Mouse (Mus musculus) liver, embryonic 18 days (tissue): Measurements from ENCODE around the gene Rasa3. TPM values are rescaled to one million over a fixed set of nuclear protein-coding genes. Genes with fewer than 3 reads are reported as not detected.

ENCODE experiments used
- polyA plus RNA-seq: library from polyadenylated mRNA; depleted of rRNA; stranded (reverse); fragments of >200 nt; gene quantifications from 2 replicates; pipeline ENCODE4 v1.2.3, GENCODE M21; 2012; rRNA removed

Gene Rasa3
- 10.9 and 14.2 TPM in 2 replicates for polyA plus RNA-seq

GRCm38 (mm10) chr8:13677413-13677883, at the start of gene Rasa3:
Gene Rasa3, minus strand, starts transcription at chr8:13677603.

GRCm38 (mm10) chr8:13705668-13706067, 28.3 kb upstream of the Rasa3 start, which contains the start of gene Cfap97d2:
Gene Cfap97d2, plus strand, starts transcription at chr8:13705889.

GRCm38 (mm10) chr8:13562118-13562517, 115.3 kb downstream of the Rasa3 start, which contains the start of gene 1700029H14Rik:
Gene 1700029H14Rik, minus strand, starts transcription at chr8:13562461.

Other genes with a start within 250 kb of the Rasa3 start
- gene Tmem255b, start 242.4 kb downstream of the Rasa3 start, polyA plus RNA-seq = 0.02 and 0.07 TPM in 2 replicates
- 7.9 and 8.7 TPM in 2 replicates for gene Gas6, start 183.1 kb downstream of the Rasa3 start, polyA plus RNA-seq
- gene 1700029H14Rik, start 115.1 kb downstream of the Rasa3 start, polyA plus RNA-seq = not detected in 2 replicates
- gene Cfap97d2, start 28.3 kb upstream of the Rasa3 start, polyA plus RNA-seq = 0.10 TPM in 1 of 2 replicates, not detected in the other
- gene Cdc16, start 80.1 kb upstream of the Rasa3 start, polyA plus RNA-seq = 25.5 and 26.4 TPM in 2 replicates
- gene Upf3a, start 108.0 kb upstream of the Rasa3 start, polyA plus RNA-seq = 7.2 and 7.9 TPM in 2 replicates
- gene AF366264, start 160.8 kb upstream of the Rasa3 start, polyA plus RNA-seq = not detected in 2 replicates
- gene Champ1, start 192.0 kb upstream of the Rasa3 start, polyA plus RNA-seq = 4.9 TPM in 2 replicates
- gene Coprs, start 212.7 kb upstream of the Rasa3 start, polyA plus RNA-seq = 3.0 and 3.7 TPM in 2 replicates